Mouse (Mus musculus) spleen, adult 2 months (tissue): ENCODE data around the gene Gm20388. TPM values are rescaled to one million over a fixed set of nuclear protein-coding genes. Genes with fewer than 3 reads are reported as not detected.

Source experiments
- DNase-seq, 2 experiments: peaks; one replicate each; pipeline versions ENCODE4 v3.0.0 to v3.0.0-alpha.2; 2012 to 2021; ENCODE audit warnings: low spot score in 2 of 2, low read depth in 1 of 2
- H3K27ac ChIP-seq: fragments of 200-500 bp; 2 replicates; pipeline ENCODE4 v1.5.1; 2012; ENCODE audit warnings: low read length, inconsistent platforms; ENCODE audit not compliant: insufficient read depth
- H3K27me3 ChIP-seq: fragments of 200-500 bp; 2 replicates; pipeline ENCODE4 v1.6.1; 2012; ENCODE audit warnings: mild to moderate bottlenecking, moderate library complexity, low read length, inconsistent platforms; ENCODE audit not compliant: control insufficient read depth, insufficient read depth
- H3K36me3 ChIP-seq: fragments of 200-500 bp; 2 replicates; pipeline ENCODE4 v1.6.1; 2012; ENCODE audit warnings: mild to moderate bottlenecking, low read length, inconsistent platforms; ENCODE audit not compliant: control insufficient read depth, insufficient read depth
- H3K4me1 ChIP-seq: fragments of 200-500 bp; 2 replicates; pipeline ENCODE4 v1.6.1; 2011; ENCODE audit warnings: inconsistent platforms; ENCODE audit not compliant: control insufficient read depth, insufficient read depth, insufficient read length
- H3K4me3 ChIP-seq: fragments of 200-500 bp; 2 replicates; pipeline ENCODE4 v1.5.1; 2011; ENCODE audit warnings: mild to moderate bottlenecking, inconsistent platforms; ENCODE audit not compliant: insufficient read depth, insufficient read length; ENCODE audit errors: extremely low read depth
- CTCF ChIP-seq: fragments of 200-500 bp; IDR thresholded peaks from 2 replicates; pipeline ENCODE4 v1.5.1; 2011; ENCODE audit warnings: mild to moderate bottlenecking, inconsistent platforms; ENCODE audit not compliant: insufficient read depth, insufficient read length, insufficient replicate concordance; ENCODE audit errors: extremely low read depth
- POLR2A ChIP-seq: fragments of 200-500 bp; IDR thresholded peaks from 2 replicates; pipeline ENCODE4 v1.6.1; 2011; ENCODE audit warnings: low read depth, low read length, inconsistent platforms
- WGBS: fragments of 180-500 bp; shearing (Covaris S2); methylation state at CpG from one replicate; pipeline ENCODE4 v1.1.7; 2018; 5-methylcytosine and 5-hydroxymethylcytosine counted together
- polyA plus RNA-seq: library from polyadenylated mRNA; depleted of rRNA; stranded (reverse); fragments of >200 nt; gene quantifications from 2 replicates; pipeline ENCODE4 v1.2.3, GENCODE M21; 2012

Gm20388 gene
- polyA plus RNA-seq, 1 experiment, result 26.1 TPM

DNA sequence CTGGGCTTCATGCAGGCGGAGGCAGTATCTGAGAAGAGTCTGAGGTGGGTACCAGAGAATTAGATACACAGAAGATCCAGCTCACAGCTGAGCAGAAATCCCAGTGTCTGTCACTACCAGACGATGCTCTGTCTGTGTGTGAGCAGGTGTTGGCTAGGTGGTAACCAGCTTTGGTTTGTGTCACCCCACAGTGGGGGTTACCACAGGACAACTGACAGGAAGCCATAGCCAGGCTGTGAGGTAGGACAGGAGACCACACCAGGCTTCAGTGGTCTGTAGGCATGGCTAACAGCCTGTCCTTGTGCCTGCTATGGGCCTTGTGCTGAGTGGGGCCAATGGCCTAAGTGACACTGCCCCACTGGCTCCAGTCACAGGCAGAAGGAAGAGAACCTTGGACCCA, 2204.2 kb downstream of the Gm20388 start:
- Histone ChIP-seq H3K4me1 (no peaks in the 10 kb centered on the region), H3K27ac (no peak overlapping the region), H3K36me3 (no peaks in the 10 kb centered on the region), H3K27me3 (no peaks in the 10 kb centered on the region), H3K4me3 (no peak overlapping the region)
- WGBS, result 45% methylated on average over 2 of the region's 2 CpGs
- no peak for TF ChIP-seq CTCF
- no peak for TF ChIP-seq POLR2A
- DNase-seq, result no peak

DNA sequence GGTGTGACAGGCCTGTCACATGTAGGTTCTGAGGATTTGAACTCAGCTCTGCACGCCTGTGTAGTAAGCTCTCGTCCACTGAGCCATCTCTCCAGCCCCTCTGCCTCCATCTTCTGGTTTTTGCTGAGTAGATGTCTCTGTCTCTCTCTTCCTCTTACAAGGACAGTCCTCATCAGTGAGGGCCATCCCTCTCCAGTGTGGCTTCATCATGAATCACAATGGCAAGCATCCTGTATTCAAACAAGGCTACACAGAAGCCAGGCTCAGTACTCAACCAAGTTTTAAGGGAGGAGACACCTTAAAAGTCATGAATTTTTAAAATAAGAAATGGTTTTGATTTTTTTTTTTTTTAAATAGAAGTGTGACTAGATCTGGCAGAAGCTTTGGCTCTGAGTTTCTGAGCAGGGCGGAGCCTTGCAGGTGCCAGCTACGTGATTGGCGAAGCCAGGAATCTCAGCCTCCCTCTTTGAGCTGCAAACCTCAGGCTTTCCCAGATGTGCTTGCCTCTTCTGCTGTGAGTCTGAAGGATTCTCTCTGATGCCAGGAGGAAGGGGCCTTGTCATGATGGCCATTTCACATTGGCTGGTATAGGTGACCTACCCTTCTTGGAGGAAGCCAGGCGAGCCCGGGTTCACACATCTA, 2206.2 kb downstream of the Gm20388 start:
- no peaks in the 10 kb centered on the region for H3K36me3 ChIP-seq
- H3K27ac ChIP-seq, result no peak overlapping the region
- H3K4me3 ChIP-seq, result no peak overlapping the region
- 88% methylated on average over 7 of the region's 7 CpGs for WGBS
- no peak for TF ChIP-seq CTCF
- no peak for TF ChIP-seq POLR2A
- H3K4me1 ChIP-seq, result no peaks in the 10 kb centered on the region
- no peaks in the 10 kb centered on the region for H3K27me3 ChIP-seq
- no peak for DNase-seq

DNA sequence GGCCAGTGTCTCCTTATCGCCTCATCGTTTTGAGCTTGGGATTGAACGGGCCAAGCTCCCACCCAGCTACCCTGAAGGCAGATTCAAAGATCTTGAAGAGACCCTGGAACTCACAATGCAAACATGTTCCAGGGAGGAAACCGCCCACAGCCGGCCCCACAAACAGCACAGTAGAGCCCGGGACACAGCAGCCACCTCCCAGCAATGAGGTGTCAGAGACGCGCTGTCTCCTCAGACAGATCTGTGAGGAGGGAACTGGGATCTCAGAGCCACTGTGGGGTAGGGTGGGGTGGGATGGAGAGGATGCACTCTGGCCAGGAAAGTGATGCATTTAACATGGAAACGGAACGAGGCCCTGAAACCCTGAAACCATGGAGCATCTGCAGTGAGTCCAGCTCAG, 2207.5 kb downstream of the Gm20388 start:
- no peak overlapping the region for H3K4me3 ChIP-seq
- no peak for DNase-seq
- TF ChIP-seq CTCF (no peak), POLR2A (no peak)
- no peak overlapping the region for H3K27ac ChIP-seq
- H3K27me3 ChIP-seq, result no peaks in the 10 kb centered on the region
- H3K4me1 ChIP-seq, result no peaks in the 10 kb centered on the region
- WGBS, result 95% methylated on average over 10 of the region's 10 CpGs
- no peaks in the 10 kb centered on the region for H3K36me3 ChIP-seq

DNA sequence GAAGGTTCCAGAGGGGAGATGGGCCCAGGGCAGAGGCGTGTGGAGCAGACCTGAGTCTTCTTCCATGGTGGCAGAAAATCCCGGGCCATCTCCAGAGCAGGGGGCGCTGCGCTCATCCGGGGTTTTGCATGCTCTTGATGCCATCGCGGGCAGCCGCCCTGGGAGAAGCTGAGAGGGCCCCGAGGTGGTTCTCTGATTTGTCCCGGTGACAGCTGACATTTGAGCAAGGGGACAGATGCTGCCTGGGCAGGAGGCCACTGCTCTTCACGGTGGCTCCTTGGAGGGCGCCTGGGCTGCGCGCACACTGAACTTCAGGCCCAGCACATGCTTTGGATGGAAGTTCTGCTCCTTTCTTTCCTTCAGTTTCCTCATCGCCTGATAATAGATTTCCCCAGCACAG, 2207.9 kb downstream of the Gm20388 start:
- Histone ChIP-seq H3K4me3 (no peak overlapping the region), H3K27ac (no peak overlapping the region), H3K27me3 (no peaks in the 10 kb centered on the region), H3K36me3 (no peaks in the 10 kb centered on the region), H3K4me1 (no peaks in the 10 kb centered on the region)
- DNase-seq, result no peak
- TF ChIP-seq CTCF (no peak), POLR2A (no peak)
- 89% methylated on average over 15 of the region's 15 CpGs for WGBS

DNA sequence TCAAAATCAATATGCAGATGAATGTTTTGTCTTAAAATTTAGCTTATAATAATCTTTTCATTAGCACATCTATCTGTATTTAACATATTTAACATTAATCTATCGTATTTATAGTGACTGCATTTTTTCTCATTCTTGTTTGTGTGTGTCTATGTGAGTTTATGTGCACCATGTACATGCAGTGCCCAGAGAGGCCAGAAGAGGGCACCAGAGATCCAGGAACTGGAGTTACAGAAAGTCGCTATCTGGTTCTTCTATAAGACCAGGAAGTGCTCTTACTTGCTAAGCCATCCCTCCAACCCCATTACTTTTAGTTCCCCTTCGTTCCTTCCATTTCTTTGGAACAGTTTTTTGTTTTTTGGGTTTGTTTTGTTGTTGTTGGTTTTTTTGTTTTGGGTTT, 2213.7 kb downstream of the Gm20388 start:
- Histone ChIP-seq H3K4me1 (no peaks in the 10 kb centered on the region), H3K27ac (no peak overlapping the region), H3K4me3 (no peak overlapping the region), H3K27me3 (no peaks in the 10 kb centered on the region), H3K36me3 (no peaks in the 10 kb centered on the region)
- WGBS, result 91% methylated on average over 3 of the region's 3 CpGs
- TF ChIP-seq POLR2A (no peak), CTCF (no peak)
- no peak for DNase-seq

DNA sequence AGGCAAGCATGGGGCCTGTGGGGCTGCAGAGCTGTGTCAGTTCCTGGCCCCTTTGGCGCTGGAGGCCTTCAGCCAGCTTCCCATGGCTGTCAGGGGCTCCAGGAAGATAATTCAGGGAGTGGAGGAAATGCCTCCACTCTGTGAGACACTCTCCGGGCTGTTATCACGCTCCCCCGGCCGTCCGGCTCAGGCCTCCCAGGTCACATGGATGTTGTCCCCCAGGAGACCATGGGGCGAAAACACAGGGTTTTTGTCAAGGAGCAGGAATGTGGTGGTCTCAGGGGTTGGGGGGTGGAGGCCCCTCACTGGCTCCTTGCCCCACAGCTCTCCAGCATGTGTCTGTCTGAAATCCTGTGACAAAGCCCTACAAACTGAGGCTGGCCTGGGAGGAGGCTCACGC, 2216.0 kb downstream of the Gm20388 start:
- H3K27me3 ChIP-seq, result no peaks in the 10 kb centered on the region
- H3K4me3 ChIP-seq, result no peak overlapping the region
- DNase-seq, result no peak
- TF ChIP-seq POLR2A (no peak), CTCF (no peak)
- WGBS, result 85% methylated on average over 8 of the region's 8 CpGs
- no peaks in the 10 kb centered on the region for H3K36me3 ChIP-seq
- no peaks in the 10 kb centered on the region for H3K4me1 ChIP-seq
- H3K27ac ChIP-seq, result no peak overlapping the region

DNA sequence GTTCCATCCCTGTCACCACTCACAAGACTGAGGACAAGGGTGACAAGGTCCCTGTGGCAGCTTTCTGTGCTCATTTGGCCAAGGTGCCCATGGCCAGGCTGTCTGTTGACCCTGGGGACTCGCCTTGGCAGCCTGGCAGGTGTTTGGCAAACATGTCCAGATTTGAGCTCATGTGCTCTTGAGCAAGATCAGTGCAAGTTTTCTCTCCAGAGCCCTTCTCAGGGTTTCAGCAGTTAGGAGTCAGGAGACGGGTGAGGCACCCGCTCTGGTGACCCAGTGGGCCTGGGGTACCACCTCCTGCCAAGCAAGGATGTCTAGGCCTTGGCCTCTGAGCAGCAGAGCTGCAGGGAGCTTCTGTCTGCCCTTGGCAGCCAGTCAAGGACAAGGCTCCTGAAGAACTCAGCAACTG, 2223.5 kb downstream of the Gm20388 start:
- Histone ChIP-seq H3K4me1 (no peaks in the 10 kb centered on the region), H3K27me3 (no peaks in the 10 kb centered on the region), H3K36me3 (no peaks in the 10 kb centered on the region), H3K4me3 (no peak overlapping the region), H3K27ac (no peak overlapping the region)
- no peak for DNase-seq
- TF ChIP-seq CTCF (no peak), POLR2A (no peak)
- WGBS, result 77% methylated on average over 3 of the region's 3 CpGs
